Mouse (Mus musculus): ENCODE measurements around the gene Qrich2.
A peak's percentile ranks its signal among the peaks of the same experiment; 100 is the strongest.

The Qrich2 gene

GRCm38 (mm10) chr11:116443935-116444334, 22.1 kb downstream of the Qrich2 start:
- no peak for DNase-seq

- no peak for DNase-seq
Observed at GRCm38 (mm10) chr11:116443311-116443710, 22.7 kb downstream of the Qrich2 start.

- DNase-seq, result no peak
Observed at GRCm38 (mm10) chr11:116442867-116443177, 23.2 kb downstream of the Qrich2 start.

- DNase-seq, result no peak
Observed at GRCm38 (mm10) chr11:116442129-116442866, 23.7 kb downstream of the Qrich2 start.

GRCm38 (mm10) chr11:116440408-116441068, 25.5 kb downstream of the Qrich2 start:
- DNase-seq, result peak; percentile 41 to 64

GRCm38 (mm10) chr11:116439269-116440240, 26.5 kb downstream of the Qrich2 start:
- DNase-seq, result no peak

- DNase-seq, result no peak
Observed at GRCm38 (mm10) chr11:116437541-116437940, 28.5 kb downstream of the Qrich2 start.

GRCm38 (mm10) chr11:116436725-116437331, 29.2 kb downstream of the Qrich2 start:
- peak; percentile 46 to 81 for DNase-seq

GRCm38 (mm10) chr11:116435992-116436724, 29.9 kb downstream of the Qrich2 start:
- DNase-seq, result no peak

GRCm38 (mm10) chr11:116434967-116435752, 30.9 kb downstream of the Qrich2 start:
- DNase-seq, result peak; percentile 67 to 88

- DNase-seq, result peak; percentile 68 to 82
Observed at GRCm38 (mm10) chr11:116434287-116434966, 31.6 kb downstream of the Qrich2 start.

GRCm38 (mm10) chr11:116433356-116434286, 32.4 kb downstream of the Qrich2 start, which contains the start of gene Ubald2:
Ubald2 (plus strand) TSS chr11:116434094.
- DNase-seq, result peak; percentile 99 to 100

GRCm38 (mm10) chr11:116432593-116433355, 33.3 kb downstream of the Qrich2 start:
- DNase-seq, result no peak

- no peak for DNase-seq
Observed at GRCm38 (mm10) chr11:116432127-116432526, 33.9 kb downstream of the Qrich2 start.

GRCm38 (mm10) chr11:116431428-116432077, 34.5 kb downstream of the Qrich2 start:
- peak; percentile 54 to 83 for DNase-seq

- DNase-seq, result no peak
Observed at GRCm38 (mm10) chr11:116430723-116431427, 35.2 kb downstream of the Qrich2 start.
